Mouse (Mus musculus): Measurements from ENCODE around the gene 1700003E16Rik.

1700003E16Rik gene

DNA sequence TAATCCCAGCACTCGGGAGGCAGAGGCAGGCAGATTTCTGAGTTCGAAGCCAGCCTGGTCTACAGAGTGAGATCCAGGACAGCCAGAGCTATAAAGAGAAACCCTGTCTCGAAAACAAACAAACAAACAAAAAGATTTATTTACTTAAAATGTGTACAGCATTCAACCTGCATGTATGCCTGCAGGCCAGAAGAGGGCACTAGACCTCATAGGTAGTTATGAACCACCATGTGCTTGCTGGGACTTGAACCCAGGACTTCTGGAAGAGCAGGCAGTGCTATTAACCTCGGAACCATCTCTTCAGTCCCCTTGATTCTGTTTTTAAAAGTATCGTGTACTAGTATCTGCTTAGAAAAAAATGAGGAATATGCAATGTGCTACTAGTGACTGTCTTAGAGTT, 28.8 kb upstream of the 1700003E16Rik start:
- DNase-seq: no peak

DNA sequence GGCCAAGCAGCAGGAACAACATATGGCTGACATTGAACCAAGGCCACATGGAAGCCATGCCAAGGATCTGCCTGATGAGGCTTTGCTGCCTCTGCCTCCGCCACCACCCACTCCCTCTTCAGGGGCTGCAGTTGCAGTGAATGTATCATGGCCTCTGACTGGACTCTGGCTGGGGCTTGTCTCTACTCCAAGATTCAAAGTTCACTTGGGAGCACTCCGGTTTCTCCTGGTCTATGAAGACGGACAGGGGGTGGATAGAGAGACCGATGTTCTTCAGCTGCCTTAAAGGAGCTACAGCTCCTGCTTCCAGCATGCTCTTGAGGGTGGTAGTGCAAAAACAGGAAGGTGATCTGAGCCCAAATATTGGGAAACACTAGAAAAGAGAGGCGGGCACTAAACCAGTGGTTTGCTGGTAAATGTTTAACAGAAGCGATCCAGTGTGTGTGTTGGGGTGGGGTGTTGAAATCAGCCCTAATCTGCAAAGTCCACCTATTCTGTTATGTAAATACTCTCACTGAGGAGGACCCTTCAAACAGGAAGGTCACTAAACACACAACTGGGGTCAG, 24.7 kb upstream of the 1700003E16Rik start:
- DNase-seq: no peak

DNA sequence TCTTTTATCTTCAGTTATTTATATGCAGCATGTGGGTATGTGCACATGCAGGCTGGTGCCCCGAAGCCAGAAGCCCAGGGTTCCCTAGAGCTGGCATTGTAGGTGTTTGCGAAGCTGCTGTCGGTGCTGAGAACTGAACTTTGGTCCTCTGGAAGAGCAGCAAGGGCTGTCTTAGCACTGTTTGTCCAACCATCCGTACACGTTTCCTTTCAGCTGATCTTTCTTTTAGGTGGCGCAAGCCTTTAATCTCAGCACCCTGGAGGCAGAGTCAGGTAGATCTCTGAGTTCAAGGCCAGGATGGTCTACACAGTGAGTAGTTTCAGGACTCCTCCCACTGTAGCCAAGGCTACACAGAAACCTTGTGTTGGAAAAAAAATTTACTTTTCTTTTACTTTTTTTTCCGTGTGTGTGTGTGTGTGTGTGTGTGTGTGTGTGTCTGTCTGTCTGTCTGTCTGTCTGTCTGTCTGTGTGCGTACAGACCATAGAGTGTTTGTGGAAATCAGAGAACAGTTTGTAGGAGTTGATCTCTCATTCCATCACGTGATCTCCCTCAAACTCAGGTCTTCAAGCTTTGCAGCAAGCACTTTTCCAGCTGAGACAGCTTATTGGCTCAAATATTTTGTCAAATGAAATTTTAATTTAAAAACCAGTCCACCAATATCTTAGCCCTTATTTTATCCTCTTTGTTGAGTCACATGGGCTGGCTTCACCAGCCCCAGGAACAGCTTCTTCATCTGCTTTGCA, 23.9 kb upstream of the 1700003E16Rik start:
- no peak for DNase-seq

DNA sequence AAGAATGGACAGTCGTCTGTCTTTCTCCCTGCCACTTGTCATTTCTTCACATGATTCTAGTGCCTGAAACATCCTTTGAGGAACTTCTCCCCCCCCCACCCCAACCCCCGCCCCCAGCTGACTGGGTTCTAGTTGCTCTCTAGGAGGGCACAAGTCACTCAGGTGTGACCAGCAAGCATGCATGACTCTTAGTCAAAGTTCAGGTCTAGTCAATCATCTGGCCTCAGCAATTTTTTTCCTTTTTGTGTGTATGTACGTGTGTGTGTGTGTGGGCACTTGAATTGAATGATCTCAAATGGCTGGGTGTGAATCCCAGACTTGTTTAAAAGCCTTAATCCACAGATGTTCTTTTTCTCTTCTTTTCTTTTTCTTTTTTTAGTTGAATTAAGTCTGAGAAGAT, 22.0 kb upstream of the 1700003E16Rik start:
- DNase-seq: no peak

DNA sequence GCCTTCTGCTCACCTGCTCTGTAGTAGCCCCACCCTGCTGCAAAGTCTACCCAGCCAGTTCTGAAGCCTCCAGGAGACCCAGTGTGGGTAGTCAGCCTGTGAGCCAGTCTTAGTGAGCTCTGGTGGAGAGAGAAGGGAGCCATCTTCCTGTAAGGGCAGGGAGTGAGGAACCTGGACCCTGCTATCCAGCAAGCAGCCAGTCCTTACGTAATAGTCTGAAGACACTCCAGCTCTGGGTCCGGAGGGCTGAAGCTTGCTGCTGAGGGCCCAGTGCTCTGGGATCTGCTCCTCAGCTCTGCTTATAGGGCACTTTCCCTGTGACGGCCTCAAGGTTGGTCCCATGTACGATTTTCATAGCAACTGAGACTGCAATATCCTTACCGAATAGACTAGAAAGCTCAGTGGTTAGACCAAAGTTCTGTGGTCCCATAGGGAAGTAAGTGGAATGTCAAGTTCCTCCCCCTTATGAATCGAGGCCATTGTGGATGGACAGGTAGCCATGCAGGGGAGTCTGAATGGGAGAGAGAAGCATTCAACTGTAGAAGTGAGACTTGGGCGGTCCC, 21.2 kb upstream of the 1700003E16Rik start, which contains the start of gene Rtkn:
Rtkn (plus strand) TSS at position 513 of the 563 bp plus-strand sequence.
- no peak for DNase-seq

DNA sequence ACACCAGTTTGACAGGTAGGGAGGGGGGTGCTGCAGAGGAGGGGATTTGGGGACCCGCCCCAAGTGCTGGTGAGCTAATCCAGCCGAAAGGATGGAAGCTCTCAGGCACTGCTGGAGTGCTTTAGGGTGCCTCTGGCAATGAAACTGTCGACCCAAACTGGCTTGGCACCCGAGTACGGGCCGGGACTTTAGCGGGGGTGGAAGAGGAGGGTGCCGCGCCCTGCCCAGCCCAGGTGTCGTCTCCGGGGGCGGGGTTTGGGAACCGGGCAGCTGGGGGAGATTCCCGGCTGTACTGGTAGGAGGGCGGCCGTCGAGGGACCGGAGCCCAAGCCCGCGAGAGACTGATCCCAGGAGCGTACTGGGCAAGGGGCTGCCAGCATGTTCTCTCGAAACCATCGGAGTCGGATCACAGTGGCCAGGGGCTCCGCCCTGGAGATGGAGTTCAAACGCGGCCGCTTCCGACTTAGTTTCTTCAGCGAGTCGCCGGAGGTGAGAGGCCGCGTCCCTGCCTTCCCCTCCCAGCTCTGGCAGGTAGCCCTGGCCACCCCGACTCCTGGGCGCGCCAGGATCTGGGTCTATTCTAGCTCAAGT, 20.5 kb upstream of the 1700003E16Rik start:
- no peak for DNase-seq

DNA sequence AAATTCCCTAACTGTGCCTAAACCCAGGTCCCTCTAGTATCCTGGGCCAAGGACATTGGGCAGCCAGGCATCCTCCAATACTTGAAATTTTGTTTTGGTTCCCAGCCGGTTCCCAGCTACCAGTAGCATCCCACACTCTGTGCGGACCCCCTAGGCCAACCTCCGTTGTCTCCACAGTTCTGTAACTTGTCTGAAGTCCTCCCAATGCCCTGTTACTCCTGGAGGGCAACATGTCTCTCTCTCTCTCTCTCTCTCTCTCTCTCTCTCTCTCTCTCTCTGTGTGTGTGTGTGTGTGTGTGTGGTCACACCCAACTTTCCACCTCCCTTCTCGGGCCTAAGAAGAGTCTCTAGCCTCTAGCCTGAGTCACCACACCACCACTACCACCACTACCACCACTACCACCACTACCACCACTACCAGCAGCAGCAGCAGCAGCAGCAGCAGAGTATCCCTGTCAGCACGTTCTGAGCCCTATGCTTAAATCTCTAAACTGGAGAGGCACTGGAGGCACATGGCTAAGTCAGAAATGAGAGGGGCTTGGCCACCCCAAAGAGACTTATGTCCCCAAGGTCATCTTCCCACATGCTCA, 19.8 kb upstream of the 1700003E16Rik start:
- DNase-seq: no peak

DNA sequence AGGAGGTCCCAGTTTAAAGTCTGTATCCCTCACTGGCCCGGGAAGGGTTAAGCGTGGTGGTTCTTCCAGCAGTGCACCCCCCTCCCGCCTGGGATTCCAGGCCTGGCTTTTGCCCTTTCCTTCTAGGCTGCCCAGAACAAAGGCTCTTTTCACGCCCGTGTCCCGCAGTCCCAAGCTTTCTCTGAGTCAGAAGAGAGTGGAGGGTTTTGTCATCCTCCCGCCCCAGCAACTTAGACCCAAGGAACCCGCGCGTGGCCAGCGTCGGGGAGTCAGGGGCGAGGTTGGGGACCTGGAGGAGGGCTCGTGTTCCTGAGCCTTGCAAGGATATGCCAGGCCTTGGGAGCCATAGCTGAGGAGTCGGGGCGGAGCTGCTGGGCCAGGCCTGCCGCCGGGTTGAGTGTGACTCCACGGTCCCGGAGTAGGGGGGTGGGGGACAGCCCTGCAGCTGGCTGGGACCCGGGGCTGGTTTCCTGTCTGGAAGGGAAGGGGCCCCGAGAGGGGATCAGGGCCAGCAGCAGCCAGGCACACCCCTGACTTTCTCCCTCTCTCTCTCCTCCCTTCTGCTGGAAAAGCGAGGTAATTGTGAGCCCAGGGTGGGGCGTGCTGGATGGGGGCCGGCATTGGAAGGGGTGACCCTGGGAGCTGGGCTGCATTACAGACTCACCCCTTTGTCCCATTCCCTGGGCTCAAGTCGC, 19.2 kb upstream of the 1700003E16Rik start:
- DNase-seq: no peak

DNA sequence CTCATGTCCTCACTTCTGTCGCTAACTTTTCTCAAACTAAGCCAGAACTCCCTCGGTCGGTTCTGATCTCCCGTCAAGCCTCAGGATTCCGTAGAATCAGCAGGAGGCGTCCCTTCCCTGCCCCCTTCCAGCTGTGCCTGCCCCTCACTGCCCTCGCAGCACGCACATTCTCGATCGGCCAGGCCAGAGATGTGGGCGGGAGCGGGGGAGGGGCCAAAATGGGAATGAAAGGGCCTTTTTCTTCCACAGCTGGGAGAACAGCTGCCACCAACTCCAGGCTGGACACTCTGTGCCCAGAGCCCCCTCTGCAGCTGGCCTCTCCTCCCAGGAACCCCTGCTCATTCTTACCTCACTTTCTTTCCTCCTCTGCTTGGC, 18.6 kb upstream of the 1700003E16Rik start:
- peak in 1 of 2 experiments; percentile 31 for DNase-seq

DNA sequence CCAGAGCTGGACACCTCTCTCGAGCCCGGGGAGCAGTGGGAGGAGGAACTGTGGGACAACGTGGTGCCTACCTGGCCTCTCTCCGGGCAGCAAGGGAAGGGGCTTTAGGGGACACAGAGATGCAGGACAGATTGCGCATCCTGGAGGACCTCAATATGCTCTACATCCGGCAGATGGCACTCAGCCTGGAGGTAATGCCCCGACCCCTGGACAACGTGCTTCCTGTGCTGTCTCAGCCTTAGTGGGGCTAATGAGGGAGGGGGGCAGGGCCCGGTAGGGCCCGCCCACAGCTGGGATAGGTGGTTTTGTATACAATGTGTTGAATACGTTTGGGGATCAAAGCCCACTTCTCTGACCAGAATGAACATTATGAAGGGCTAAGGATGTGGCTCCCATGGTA, 18.1 kb upstream of the 1700003E16Rik start:
- DNase-seq: no peak

DNA sequence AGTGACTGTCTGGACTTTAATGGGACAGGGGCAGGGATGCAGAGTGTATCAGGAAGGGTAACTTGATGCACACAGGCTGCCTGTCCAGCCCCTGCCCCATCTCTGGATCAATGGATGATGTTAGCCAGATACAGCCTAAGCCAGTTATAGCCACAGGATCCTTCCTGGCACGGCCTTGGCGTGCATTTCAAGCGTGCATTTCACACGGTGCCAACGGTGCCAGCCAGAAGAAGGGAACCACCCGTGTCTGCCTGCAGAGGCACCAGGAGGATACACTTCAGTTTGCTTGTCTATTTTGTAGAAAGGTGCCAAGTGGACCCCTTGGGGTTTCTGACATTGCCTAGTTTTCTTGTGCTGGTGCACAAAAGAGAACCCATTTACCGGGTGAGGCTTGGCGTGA, 16.2 kb upstream of the 1700003E16Rik start:
- DNase-seq: no peak

DNA sequence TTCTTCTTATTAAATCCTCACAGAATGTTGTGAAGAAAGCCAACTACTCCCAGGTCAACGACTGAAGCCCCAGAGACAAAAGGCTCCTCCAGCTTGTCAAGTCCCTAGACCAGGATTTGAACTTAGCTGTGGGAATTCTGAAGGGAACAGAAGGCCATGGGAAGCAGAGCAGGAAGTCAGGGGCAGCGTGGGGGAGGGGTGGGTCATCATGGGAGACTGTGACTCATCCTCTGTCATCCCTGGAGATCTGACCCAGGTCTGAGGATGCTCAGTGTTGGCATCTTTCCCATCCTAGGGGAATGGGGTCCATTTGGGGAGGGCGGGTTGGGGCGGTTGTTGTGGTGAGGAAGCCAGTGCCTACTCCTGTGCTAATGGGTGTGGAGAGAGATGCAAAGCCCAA, 14.6 kb upstream of the 1700003E16Rik start:
- no peak for DNase-seq

DNA sequence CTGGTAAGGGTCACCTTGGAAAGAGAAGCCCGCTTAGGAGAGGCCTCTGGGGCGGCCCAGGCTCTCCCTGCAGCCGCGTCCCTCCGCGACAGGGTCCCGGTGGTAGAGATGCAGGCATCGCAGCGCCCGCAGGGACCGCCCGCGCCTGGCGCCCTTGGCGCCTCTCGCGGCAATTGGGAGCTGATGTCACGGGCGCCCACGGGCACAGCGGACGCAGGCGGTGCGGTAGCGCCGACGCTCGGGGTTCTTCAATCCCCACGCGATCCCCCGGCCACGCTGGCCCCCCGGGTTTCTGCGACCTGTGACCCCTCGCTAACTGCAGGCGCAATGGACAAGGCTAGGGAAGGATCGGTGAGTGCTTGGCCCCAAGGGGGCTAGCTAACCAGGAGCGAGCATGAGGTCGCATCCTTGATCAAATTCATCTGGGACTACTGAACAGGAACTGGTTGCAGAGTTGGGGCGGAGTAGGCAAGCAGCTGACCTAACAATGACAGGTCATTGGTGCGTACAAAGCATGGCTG, 13.9 kb upstream of the 1700003E16Rik start:
- DNase-seq: peak in 1 of 2 experiments; percentile 50

DNA sequence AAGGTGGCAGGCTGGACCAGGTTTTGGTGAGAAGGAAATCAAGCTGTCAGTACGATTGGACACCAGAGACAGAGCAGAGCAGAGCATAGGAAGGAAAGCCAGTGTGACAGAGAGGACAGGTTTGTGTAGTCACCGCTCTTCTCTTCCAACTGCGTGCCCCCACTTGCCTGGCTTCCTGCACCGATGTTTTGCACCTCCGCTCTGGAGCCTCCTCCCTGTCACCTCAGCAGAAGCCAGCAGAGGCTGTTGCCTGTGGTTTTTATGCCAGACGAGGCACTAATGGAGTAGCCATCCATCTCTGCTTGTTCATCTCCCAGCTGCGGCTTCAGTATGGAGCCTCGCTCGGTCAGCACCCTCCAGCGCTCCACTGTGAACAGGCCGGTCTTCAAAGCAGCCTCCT, 13.3 kb upstream of the 1700003E16Rik start:
- DNase-seq: no peak

DNA sequence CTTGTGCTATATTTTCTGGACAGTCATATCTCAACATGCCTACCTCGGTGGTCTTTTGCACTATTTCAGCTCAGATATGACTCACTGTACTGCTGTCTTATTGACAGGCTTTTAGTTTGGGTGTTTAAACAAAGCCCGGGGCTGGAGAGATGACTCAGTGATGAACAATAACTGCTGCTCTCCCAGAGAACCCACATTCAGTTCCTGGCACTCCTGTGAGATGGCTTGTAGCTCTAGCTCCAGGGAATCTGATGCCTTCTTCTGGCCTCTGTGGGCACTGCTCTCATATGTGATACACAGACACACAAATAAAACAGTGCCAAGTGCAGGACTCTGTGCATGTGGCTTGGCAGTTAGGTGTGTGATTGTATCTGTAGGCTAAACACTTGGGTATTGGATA, 11.0 kb upstream of the 1700003E16Rik start:
- no peak for DNase-seq

DNA sequence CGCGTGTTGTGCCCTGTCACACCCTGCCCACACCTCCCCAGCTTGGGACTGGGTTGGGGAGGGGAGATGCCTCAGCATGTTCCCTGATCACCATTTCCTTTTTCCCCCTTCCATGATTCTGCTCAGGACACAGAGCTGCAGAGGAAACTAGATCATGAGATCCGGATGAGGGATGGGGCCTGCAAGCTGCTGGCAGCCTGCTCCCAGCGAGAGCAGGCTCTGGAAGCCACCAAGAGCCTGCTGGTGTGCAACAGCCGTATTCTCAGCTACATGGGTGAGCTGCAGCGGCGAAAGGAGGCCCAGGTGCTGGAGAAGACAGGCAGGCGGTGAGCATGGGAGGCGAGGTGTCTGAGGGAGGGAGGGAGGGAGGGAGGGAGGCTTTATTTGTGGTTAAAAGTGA, 10.4 kb upstream of the 1700003E16Rik start:
- DNase-seq: no peak

DNA sequence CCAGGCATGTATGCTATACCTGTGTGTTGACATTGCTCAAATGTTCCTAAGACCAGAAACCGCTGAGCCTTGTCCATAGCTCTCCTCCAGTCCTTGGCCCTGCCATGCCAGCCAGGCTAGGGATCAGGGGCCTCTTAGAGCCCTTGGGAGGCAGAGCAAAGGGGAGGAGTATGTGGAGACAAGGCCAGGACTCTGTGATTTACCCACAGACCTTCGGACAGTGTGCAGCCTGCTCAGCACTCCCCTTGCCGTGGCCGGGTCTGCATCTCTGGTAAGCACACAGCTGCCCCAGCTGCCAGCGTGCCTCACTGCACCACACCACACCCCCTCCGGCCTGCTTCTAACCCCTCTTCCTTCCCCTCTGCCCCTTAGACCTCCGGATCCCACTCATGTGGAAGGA, 8.9 kb upstream of the 1700003E16Rik start:
- DNase-seq: no peak

DNA sequence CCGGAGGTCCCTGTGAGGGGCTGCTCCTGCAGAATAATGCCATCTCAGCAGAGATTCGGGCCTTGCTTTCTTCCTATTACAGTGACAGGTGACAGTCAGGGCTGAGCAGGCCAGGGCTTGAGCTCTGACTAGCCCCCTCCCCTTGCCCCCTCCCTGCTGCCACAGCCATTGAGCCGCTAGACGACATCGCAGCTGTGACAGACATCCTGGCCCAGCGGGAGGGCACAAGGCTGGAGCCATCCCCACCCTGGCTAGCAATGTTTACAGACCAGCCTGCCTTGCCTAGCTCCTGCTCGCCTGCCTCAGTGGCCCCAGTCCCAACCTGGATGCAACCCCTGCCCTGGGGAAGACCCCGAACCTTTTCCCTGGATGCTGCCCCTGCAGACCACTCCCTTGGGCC, 4.5 kb upstream of the 1700003E16Rik start:
- DNase-seq: peak in 1 of 2 experiments; percentile 8

DNA sequence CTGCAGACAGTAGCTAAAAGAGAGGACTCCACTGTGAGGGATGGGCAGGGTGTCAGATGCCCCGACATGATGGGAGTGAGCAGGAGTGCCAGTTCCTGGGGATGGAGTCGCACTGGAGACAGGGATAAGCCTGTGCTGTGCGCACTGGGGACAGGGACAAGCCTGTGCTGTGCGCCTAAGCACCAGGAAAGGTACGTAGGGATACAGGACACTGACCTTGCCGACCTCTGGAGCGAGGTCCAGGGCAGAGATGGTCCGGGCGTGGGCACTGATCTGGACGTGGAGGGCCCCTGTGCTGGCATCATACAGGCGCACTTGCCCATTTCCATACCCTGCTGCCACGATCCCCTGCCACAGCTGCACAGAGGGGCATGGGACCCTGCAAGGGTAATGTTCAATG, 3.2 kb upstream of the 1700003E16Rik start:
- peak in 1 of 2 experiments; percentile 5 for DNase-seq

DNA sequence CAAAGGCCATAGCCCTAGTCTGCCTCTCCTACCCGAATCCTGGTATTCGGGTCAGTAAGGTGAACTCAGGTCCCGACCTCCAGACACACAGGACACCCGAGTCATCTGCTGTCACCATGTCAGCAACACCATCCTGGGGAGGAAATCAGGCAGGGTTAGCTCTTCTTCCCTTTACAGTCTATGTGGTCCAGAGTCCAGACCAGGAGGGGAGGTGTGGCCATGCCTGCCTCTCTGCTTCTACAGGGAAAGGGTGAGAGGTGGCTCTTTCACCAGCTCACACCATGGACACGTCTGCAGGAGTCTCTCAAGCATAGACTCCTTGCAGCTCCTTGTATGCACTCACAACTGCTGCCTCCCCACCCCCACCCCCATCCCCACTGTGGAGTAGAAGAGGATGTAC, 2.7 kb upstream of the 1700003E16Rik start:
- DNase-seq: no peak

DNA sequence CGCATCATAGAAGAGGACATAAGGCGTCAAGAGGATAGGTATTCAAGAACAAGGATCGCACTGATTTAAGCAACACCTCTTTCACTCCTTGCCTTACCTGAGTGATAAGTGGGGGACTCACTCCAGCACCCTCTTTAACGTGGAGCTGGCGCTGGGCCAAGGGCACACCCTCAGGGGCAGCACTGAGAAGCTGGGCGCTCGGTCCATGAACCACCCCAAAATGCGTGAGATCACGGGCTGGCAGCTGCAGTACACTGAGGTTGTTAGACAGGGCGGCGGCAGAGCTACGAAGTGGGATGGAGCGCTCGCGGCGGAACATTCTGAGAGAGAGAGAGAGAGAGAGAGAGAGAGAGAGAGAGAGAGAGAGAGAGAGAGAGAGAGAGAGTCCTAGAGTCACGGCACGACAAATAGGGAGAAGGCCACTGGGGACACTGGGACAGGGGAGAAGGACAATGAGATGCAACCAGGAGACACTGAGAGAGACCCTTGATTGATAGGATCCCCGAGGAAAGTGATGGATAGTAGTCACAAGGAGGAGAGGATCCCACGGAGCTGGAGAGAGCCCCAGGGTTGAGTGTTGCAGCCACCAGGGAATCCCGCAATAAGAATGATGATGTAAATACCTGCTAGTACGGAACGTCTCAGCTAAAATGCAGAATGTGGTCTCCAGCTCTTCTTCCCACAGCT, 509 bp upstream of the 1700003E16Rik start:
- peak; percentile 32 to 51 for DNase-seq

DNA sequence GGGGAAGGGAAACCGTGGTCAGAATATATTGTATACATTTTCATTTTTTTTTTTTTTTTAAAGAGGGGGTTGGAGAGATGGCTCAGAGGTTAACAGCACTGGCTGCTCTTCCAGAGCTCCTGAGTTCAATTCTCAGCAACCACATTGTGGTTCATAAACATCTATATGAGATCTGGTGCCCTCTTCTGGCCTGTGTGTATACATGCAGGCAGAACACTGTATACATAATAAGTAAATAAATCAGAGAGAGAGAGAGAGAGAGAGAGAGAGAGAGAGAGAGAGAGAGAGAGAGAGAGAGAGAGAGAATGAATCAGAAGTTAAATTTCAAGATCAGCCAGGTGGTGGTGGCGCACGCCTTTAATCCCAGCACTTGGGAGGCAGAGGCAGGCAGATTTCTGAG, 3.3 kb downstream of the 1700003E16Rik start:
- DNase-seq: peak in 1 of 2 experiments; percentile 55

Measured in cerebellum, postnatal 25 days (tissue).